Mouse (Mus musculus) liver, embryonic 14.5 days (tissue): ENCODE results near the gene Cox10.

Source experiments
- CTCF ChIP-seq: IDR thresholded peaks from 2 replicates; pipeline ENCODE4 v1.5.1; 2016; ENCODE audit warnings: antibody characterized with exemption, low read depth, control low read depth
- EP300 ChIP-seq: IDR thresholded peaks from 2 replicates; pipeline ENCODE4 v1.6.1; 2016; ENCODE audit warnings: antibody characterized with exemption, low read depth

DNA sequence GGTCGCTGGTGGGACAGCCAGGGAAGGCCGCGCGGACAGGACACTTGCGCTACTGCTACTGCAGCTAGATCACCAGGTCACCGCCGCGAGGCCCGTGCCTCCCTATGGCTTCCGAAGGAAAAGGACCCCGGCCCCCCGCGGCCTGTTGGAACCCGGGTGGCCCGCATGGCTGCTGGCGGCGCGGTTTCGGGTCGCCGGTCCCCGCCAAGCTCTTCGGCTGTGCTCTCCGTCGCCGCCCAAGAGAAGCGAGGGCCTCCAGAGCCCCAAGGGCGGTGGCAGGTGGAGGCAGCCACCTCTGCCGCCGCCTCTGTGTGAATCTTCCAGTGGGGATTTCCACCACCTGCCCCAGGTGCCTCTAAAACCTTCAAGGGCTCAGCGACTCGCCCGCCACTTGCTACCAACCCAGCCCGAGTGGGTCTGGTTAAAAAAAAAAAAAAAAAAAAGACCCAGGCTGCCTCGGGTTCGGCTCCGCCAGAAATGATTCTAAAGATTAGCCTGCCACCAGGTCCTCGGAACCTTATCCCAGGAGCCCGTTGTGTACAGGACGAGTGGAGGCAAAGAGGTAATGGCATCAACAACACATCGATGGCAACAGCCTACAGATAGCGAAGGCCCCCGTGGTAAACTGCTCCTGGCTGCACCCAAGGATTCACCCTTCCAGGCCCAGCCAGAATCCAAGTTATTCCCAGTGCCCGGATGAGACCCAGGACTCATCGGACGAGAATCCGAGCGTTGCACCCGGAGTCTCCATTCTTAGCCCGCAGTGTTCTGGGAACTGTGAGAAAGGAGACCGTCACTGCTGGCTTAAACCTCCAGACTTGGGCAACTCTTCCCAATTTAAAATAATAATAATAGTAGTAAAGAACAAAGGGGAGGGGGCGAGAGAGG is 159.8 kb downstream of the Cox10 start:
- no peak for TF ChIP-seq EP300
- no peak for TF ChIP-seq CTCF
